Mouse (Mus musculus): ENCODE data around the gene Olfr1339.

Gene Olfr1339

GRCm38 (mm10) chr4:118731875-118732274, at the start of gene Olfr1339:
TSS of gene Olfr1339 (plus strand) at chr4:118732175.
- in situ Hi-C loops (cut with MboI, MseI): no loop called here

GRCm38 (mm10) chr4:118687086-118687485, 44.9 kb upstream of the Olfr1339 start:
- in situ Hi-C loops (cut with MboI, MseI): no loop called here

- in situ Hi-C loops (cut with MboI, MseI): no loop called here
These were observed 39.5 kb upstream of the Olfr1339 start, which contains the start of gene Olfr1342 for GRCm38 (mm10) chr4:118692412-118692973. TSS of gene Olfr1342 (minus strand) at chr4:118692756.

GRCm38 (mm10) chr4:118693812-118694211, 38.2 kb upstream of the Olfr1339 start:
- in situ Hi-C loops (cut with MboI, MseI): no loop called here

GRCm38 (mm10) chr4:118703223-118703622, 28.8 kb upstream of the Olfr1339 start, which contains the start of gene Olfr1341:
TSS of gene Olfr1341 (plus strand) at chr4:118703523.
- in situ Hi-C loops (cut with MboI, MseI): no loop called here

- in situ Hi-C loops (cut with MboI, MseI): no loop called here
These were observed 23.9 kb upstream of the Olfr1339 start for GRCm38 (mm10) chr4:118708086-118708485.

GRCm38 (mm10) chr4:118711656-118712055, 20.3 kb upstream of the Olfr1339 start:
- in situ Hi-C loops (cut with MboI, MseI): no loop called here

GRCm38 (mm10) chr4:118719838-118720237, 12.1 kb upstream of the Olfr1339 start, which contains the start of gene Olfr1340:
TSS of gene Olfr1340 (plus strand) at chr4:118720138.
- in situ Hi-C loops (cut with MboI, MseI): no loop called here

GRCm38 (mm10) chr4:118721742-118722483, 10.1 kb upstream of the Olfr1339 start:
- in situ Hi-C loops (cut with MboI, MseI): no loop called here

- in situ Hi-C loops (cut with MboI, MseI): no loop called here
These were observed 7.6 kb downstream of the Olfr1339 start for GRCm38 (mm10) chr4:118739574-118739973.

GRCm38 (mm10) chr4:118740988-118741698, 9.2 kb downstream of the Olfr1339 start:
- in situ Hi-C loops (cut with MboI, MseI): no loop called here

- in situ Hi-C loops (cut with MboI, MseI): no loop called here
These were observed 9.9 kb downstream of the Olfr1339 start for GRCm38 (mm10) chr4:118741881-118742280.

GRCm38 (mm10) chr4:118758637-118759036, 26.7 kb downstream of the Olfr1339 start, which contains the start of gene Olfr1338:
TSS of gene Olfr1338 (minus strand) at chr4:118758737.
- in situ Hi-C loops (cut with MboI, MseI): no loop called here

GRCm38 (mm10) chr4:118782486-118782885, 50.5 kb downstream of the Olfr1339 start, which contains the start of gene Olfr1337:
TSS of gene Olfr1337 (minus strand) at chr4:118782586.
- in situ Hi-C loops (cut with MboI, MseI): no loop called here

All from regulatory T cell (primary cell).